Mouse (Mus musculus): Measurements from ENCODE around the gene Pth2. TPM values are rescaled to one million over a fixed set of nuclear protein-coding genes. Genes with fewer than 3 reads are reported as not detected.
A peak's percentile ranks its signal among the peaks of the same experiment; 100 is the strongest.

Pth2 gene
- total and polyA plus RNA-seq, 3 experiments: not detected

GRCm38 (mm10) chr7:45163735-45164490, 16.9 kb upstream of the Pth2 start, which contains the start of gene Slc17a7:
Slc17a7 (plus strand) TSS chr7:45163949.
- Histone ChIP-seq H3K4me1 (ENCODE audit: control insufficient read depth in 1 of 2, insufficient read depth in 2 of 2) (peaks cover 0 to 11% of the 10 kb centered on the region in 2 experiments; a peak in 3 of 4 replicates), H3K36me3 (replicated peaks in 1 of 2; ENCODE audit: control insufficient read depth in 1 of 2, insufficient read depth in 1 of 2, low read length in 1 of 2) (peaks cover 0 to 22% of the 10 kb centered on the region in 2 experiments), H3K4me3 (replicated peaks in 1 of 3; ENCODE audit: low read depth in 2 of 3, low read length in 2 of 3, poor library complexity in 1 of 3) (no peak within 1 kb of the TSS), H3K27me3 (replicated peaks) (peaks cover 60% of the 10 kb centered on the region), H3K79me2 (replicated peaks; ENCODE audit: control insufficient read depth, extremely low read depth, insufficient read depth, poor library complexity, severe bottlenecking) (no peaks in the 10 kb centered on the region), H3K4me2 (ENCODE audit: insufficient read depth, low read depth, poor library complexity, severe bottlenecking) (peak within 1 kb of the TSS; percentile 47; the same call in 1 of the 2 replicates), H3K27ac (ENCODE audit: insufficient read depth, low read depth) (no peak within 1 kb of the TSS), H3K9ac (ENCODE audit: insufficient read depth, low read depth) (no peak within 1 kb of the TSS), H3K9me3 (replicated peaks; ENCODE audit: low read length) (peaks cover 7% of the 10 kb centered on the region)
- dilution Hi-C loops (cut with MboI; ENCODE audit: extremely low pct_ligation_motif_present, extremely low pct_unique_long_range_greater_than_20kb, low sequenced_read_pairs): no loop called here
- TF ChIP-seq ZNF384 (IDR thresholded peaks at IDR 0.05; ENCODE audit: low read depth, low read length) (no peak), JUN (IDR thresholded peaks at IDR 0.05; ENCODE audit: insufficient read depth, low read depth, low read length) (no peak), HCFC1 (IDR thresholded peaks at IDR 0.05; ENCODE audit: low read depth, low read length) (no peak), GABPA (IDR thresholded peaks at IDR 0.05; ENCODE audit: insufficient replicate concordance, low read depth, low read length) (no peak), ZKSCAN1 (IDR thresholded peaks at IDR 0.05; ENCODE audit: borderline replicate concordance, low read depth, low read length) (no peak), USF2 (conservative IDR thresholded peaks at IDR 0.05; ENCODE audit: low read depth, low read length) (no peak), UBTF (IDR thresholded peaks at IDR 0.05; ENCODE audit: low read depth, low read length) (no peak), KAT2A (IDR thresholded peaks at IDR 0.05; ENCODE audit: insufficient replicate concordance, low read length) (no peak), POLR2A (IDR thresholded peaks at IDR 0.05; ENCODE audit: low read depth, low read length) (no peak), JUND (conservative IDR thresholded peaks at IDR 0.05; ENCODE audit: low read depth, low read length) (no peak), EP300 (IDR thresholded peaks at IDR 0.05; ENCODE audit: low read length) (no peak), BHLHE40 (IDR thresholded peaks at IDR 0.05; ENCODE audit: low read depth, low read length) (no peak), SMC3 (IDR thresholded peaks at IDR 0.05; ENCODE audit: low read depth, low read length) (no peak), MYC (IDR thresholded peaks at IDR 0.05; ENCODE audit: low read depth, low read length) (no peak), ZC3H11A (IDR thresholded peaks at IDR 0.05; ENCODE audit: low read depth, low read length) (no peak), MAFK (IDR thresholded peaks at IDR 0.05; ENCODE audit: insufficient replicate concordance, low read length) (no peak), ETS1 (conservative IDR thresholded peaks at IDR 0.05; ENCODE audit: low read depth, low read length) (no peak), E2F4 (IDR thresholded peaks at IDR 0.05; ENCODE audit: insufficient replicate concordance, low read depth, low read length) (no peak)
- no peak for DNase-seq (ENCODE audit: extremely low read depth)
- in situ Hi-C loops (cut with MboI; ENCODE audit: low pct_ligation_motif_present, low pct_unique_long_range_greater_than_20kb, low sequenced_read_pairs): loop anchor here (10.0 kb wide), 1 partner anchor 141 kb away; no protein-coding TSS in a partner anchor

- Histone ChIP-seq H3K27ac (ENCODE audit: insufficient read depth, low read depth) (no peak overlapping the region), H3K4me3 (replicated peaks in 1 of 3; ENCODE audit: low read depth in 2 of 3, low read length in 2 of 3, poor library complexity in 1 of 3) (no peak overlapping the region), H3K27me3 (replicated peaks) (peaks cover 63% of the 10 kb centered on the region), H3K9me3 (replicated peaks; ENCODE audit: low read length) (peaks cover 16% of the 10 kb centered on the region), H3K4me1 (ENCODE audit: control insufficient read depth in 1 of 2, insufficient read depth in 2 of 2) (peaks cover 0 to 11% of the 10 kb centered on the region in 2 experiments; a peak in 3 of 4 replicates), H3K36me3 (replicated peaks in 1 of 2; ENCODE audit: control insufficient read depth in 1 of 2, insufficient read depth in 1 of 2, low read length in 1 of 2) (peaks cover 0 to 12% of the 10 kb centered on the region in 2 experiments), H3K79me2 (replicated peaks; ENCODE audit: control insufficient read depth, extremely low read depth, insufficient read depth, poor library complexity, severe bottlenecking) (no peaks in the 10 kb centered on the region), H3K4me2 (ENCODE audit: insufficient read depth, low read depth, poor library complexity, severe bottlenecking) (no peak overlapping the region), H3K9ac (ENCODE audit: insufficient read depth, low read depth) (no peak overlapping the region)
- TF ChIP-seq ETS1 (conservative IDR thresholded peaks at IDR 0.05; ENCODE audit: low read depth, low read length) (no peak), MAFK (IDR thresholded peaks at IDR 0.05; ENCODE audit: insufficient replicate concordance, low read length) (no peak), MXI1 (IDR thresholded peaks at IDR 0.05; ENCODE audit: low read depth, low read length) (no peak), POLR2AphosphoS2 (IDR thresholded peaks at IDR 0.05; ENCODE audit: low read depth, low read length) (no peak), IRF4 (IDR thresholded peaks at IDR 0.05; ENCODE audit: low read depth, low read length) (no peak), ZMIZ1 (IDR thresholded peaks at IDR 0.05; ENCODE audit: low read depth, low read length) (no peak), NRF1 (IDR thresholded peaks at IDR 0.05; ENCODE audit: low read depth, low read length) (no peak)
- no peak for DNase-seq (ENCODE audit: extremely low read depth)
- dilution Hi-C loops (cut with MboI; ENCODE audit: extremely low pct_ligation_motif_present, extremely low pct_unique_long_range_greater_than_20kb, low sequenced_read_pairs) (no loop called here), in situ Hi-C loops (cut with MboI; ENCODE audit: low pct_ligation_motif_present, low pct_unique_long_range_greater_than_20kb, low sequenced_read_pairs) (loop anchor here (10.0 kb wide), 1 partner anchor 140 kb away; no protein-coding TSS in a partner anchor)
These were observed 16.0 kb upstream of the Pth2 start for GRCm38 (mm10) chr7:45164833-45165232.
